7 mouse cellular contexts compared by ENCODE assay signal in the genomic region with DNA sequence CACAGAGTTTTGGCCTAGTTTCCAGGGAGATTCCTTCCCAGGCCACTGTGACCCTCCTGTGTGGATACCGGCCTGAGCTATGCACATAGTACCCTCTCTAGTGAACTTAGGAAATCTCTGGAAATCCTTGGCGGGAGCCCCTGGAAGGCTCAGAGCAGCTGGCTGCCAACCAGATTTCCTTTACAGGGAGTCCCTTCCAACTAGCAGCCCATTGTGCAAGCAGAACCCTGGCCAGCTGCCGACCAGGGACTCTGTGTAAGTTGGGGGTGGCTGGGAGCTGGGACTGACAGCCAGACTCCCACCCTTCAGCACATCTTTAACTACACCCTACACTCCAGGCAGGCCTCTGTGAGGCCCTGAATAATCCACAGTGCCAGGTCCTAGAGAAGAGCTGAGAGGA.
DNase-seq lines count a peak whose midpoint lies in the region.

No protein-coding gene starts in this region.

- DNase-seq in adrenal gland, adult 18-20 months (ENCODE audit: low spot score in 2 of 2) = peak; percentile 40 to 66
- peak; percentile 86 to 90 for DNase-seq in adrenal gland, postnatal 36 days
- DNase-seq in heart, adult 11 months = peak; percentile 98
- peak; percentile 31 for DNase-seq in kidney, adult 9 months
- peak; percentile 66 to 73 for DNase-seq in lung, adult 18-20 months
- peak; percentile 62 for DNase-seq in right cerebral cortex, postnatal 14 days
- DNase-seq in T-cell, adult 2 months (ENCODE audit: low spot score) = no peak
